8 mouse cellular contexts compared by ENCODE assay signal in the genomic region with DNA sequence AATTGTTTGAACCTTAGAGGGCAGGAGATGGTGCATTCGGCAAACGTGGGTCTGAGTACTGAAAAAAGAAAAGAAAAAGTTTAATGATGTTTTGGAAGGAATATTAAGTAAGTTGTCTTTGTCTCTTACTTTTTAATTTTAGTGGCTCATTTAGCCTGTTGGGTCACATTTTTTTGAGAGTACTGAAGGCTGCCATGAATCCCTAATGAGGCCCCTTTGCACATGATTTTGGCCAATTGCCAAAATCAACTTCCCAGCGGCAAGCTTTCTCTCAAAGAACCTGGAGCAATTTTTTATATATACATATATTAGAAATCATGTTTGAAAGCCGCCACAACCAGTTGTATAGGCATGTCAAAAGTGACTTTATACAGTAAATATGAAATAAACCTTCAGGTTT.
DNase-seq lines count a peak whose midpoint lies in the region; ATAC-seq and TF ChIP-seq lines count a peak whose summit lies in the region.

No protein-coding gene starts in this region.

- no peak overlapping the region for H3K9ac ChIP-seq in liver, adult 2 months (ENCODE audit: low read depth, low read length)
- peak overlapping the region; percentile 61 for H3K9ac ChIP-seq in forebrain, embryonic 16.5 days (replicated peaks; ENCODE audit: low read depth, low read length)
- no peak overlapping the region; the same call in 1 of the 2 replicates for H3K9ac ChIP-seq in intestine, embryonic 16.5 days (ENCODE audit: low read depth, low read length)

- no peaks in the 10 kb centered on the region; the same call in 1 of the 2 replicates for H3K4me1 ChIP-seq in liver, adult 2 months (ENCODE audit: control insufficient read depth, insufficient read depth, low read length)
- H3K4me1 ChIP-seq in forebrain, embryonic 16.5 days (replicated peaks; ENCODE audit: control insufficient read depth, insufficient read depth, low read length) = peaks cover 17% of the 10 kb centered on the region
- 0 out of 2 replicates have a peak, but pooled peaks cover 5% of the 10 kb centered on the region for H3K4me1 ChIP-seq in intestine, embryonic 16.5 days (ENCODE audit: control insufficient read depth, insufficient read depth, low read length)

- no peaks in the 10 kb centered on the region for H3K27me3 ChIP-seq in liver, adult 2 months (ENCODE audit: control insufficient read depth, insufficient read depth, low read length)
- no peaks in the 10 kb centered on the region for H3K27me3 ChIP-seq in forebrain, embryonic 16.5 days (replicated peaks; ENCODE audit: control insufficient read depth, insufficient read depth, low read length)
- no peaks in the 10 kb centered on the region for H3K27me3 ChIP-seq in intestine, embryonic 16.5 days (replicated peaks; ENCODE audit: control insufficient read depth, insufficient read depth, low read length)

- no peak for TF ChIP-seq POLR2A in liver, adult 2 months (IDR thresholded peaks at IDR 0.05; ENCODE audit: extremely low read depth, insufficient read depth, low read length)

- DNase-seq in liver, adult 2 months (ENCODE audit: extremely low read depth, low read depth, low spot score) = peak; percentile 10
- no peak for DNase-seq in liver
- DNase-seq in lung, postnatal 14 days = peak; percentile 22
- no peak for DNase-seq in frontal cortex, postnatal 36 days (ENCODE audit: low spot score in 2 of 2)

- WGBS in liver, adult 2 months = 25% methylated on average over 4 of the region's 4 CpGs
- WGBS in forebrain, embryonic 16.5 days = 3% methylated on average over 4 of the region's 4 CpGs
- WGBS in intestine, embryonic 16.5 days = 37% methylated on average over 4 of the region's 4 CpGs

- H3K4me2 ChIP-seq in forebrain, embryonic 16.5 days (ENCODE audit: low read length) = peak overlapping the region; percentile 59
- peak overlapping the region; percentile 45 for H3K4me2 ChIP-seq in intestine, embryonic 16.5 days (ENCODE audit: low read depth, low read length)

- no peaks in the 10 kb centered on the region for H3K9me3 ChIP-seq in forebrain, embryonic 16.5 days (ENCODE audit: control insufficient read depth, low read length)
- no peaks in the 10 kb centered on the region for H3K9me3 ChIP-seq in intestine, embryonic 16.5 days (ENCODE audit: control insufficient read depth, low read length)

- H3K79me2 ChIP-seq in liver, adult 2 months (ENCODE audit: control insufficient read depth, insufficient read depth, low read length) = no peaks in the 10 kb centered on the region

- no peaks in the 10 kb centered on the region for H3K36me3 ChIP-seq in liver, adult 2 months (ENCODE audit: control insufficient read depth, insufficient read depth, low read length)
- no peaks in the 10 kb centered on the region; the same call in 1 of the 2 replicates for H3K36me3 ChIP-seq in forebrain, embryonic 16.5 days (ENCODE audit: control insufficient read depth, insufficient read depth)
- H3K36me3 ChIP-seq in intestine, embryonic 16.5 days (ENCODE audit: control insufficient read depth, insufficient read depth, low read length) = no peaks in the 10 kb centered on the region

- no peak overlapping the region for H3K27ac ChIP-seq in liver, adult 2 months (replicated peaks; ENCODE audit: insufficient read depth, low read depth, low read length)
- H3K27ac ChIP-seq in forebrain, embryonic 16.5 days (ENCODE audit: low read length) = peak overlapping the region; percentile 96
- peak overlapping the region; percentile 77; the same call in 1 of the 2 replicates for H3K27ac ChIP-seq in intestine, embryonic 16.5 days (ENCODE audit: low read length)

- H3K4me3 ChIP-seq in liver, adult 2 months (ENCODE audit: insufficient read depth, low read depth, low read length) = peak overlapping the region; percentile 54; the same call in 1 of the 2 replicates
- peak overlapping the region; percentile 50 for H3K4me3 ChIP-seq in forebrain, embryonic 16.5 days (replicated peaks; ENCODE audit: low read length)
- H3K4me3 ChIP-seq in intestine, embryonic 16.5 days (ENCODE audit: low read length) = peak overlapping the region; percentile 24

- TF ChIP-seq CTCF in liver, adult 2 months (IDR thresholded peaks at IDR 0.05; ENCODE audit: low read depth, low read length) = no peak

- ATAC-seq in forebrain, embryonic 16.5 days = no peak
- no peak for ATAC-seq in intestine, embryonic 16.5 days
- no peak for ATAC-seq in frontal cortex, adult (ENCODE audit: low TSS enrichment)
- ATAC-seq in megakaryocyte progenitor cell, adult 5-6 weeks (replicated peaks; ENCODE audit: poor library complexity) = no peak

Comparison
In these comparisons a context has a peak if more than half of its experiments do, and no peak if none do; other contexts are left out.
1. DNase-seq: peak in liver, adult 2 months (single experiment) and lung, postnatal 14 days (single experiment); none in liver (single experiment) and frontal cortex, postnatal 36 days (0 of 2).
2. Peak in every context shown above with its lines, with median percentiles within 50 percentile points of each other: H3K4me3 ChIP-seq.